Mouse (Mus musculus) heart, adult 2 months (tissue): ENCODE results near the gene Slc37a2. TPM values are rescaled to one million over a fixed set of nuclear protein-coding genes. Genes with fewer than 3 reads are reported as not detected.

ENCODE experiments used
- DNase-seq, 2 experiments: peaks; one replicate each; pipeline ENCODE4 v3.0.0; 2021
- H3K27ac ChIP-seq: fragments of 200-600 bp; 2 replicates; pipeline ENCODE4 v1.8.1; 2022
- H3K27me3 ChIP-seq: fragments of 200-500 bp; 2 replicates; pipeline ENCODE4 v1.6.1; 2012; ENCODE audit warnings: mild to moderate bottlenecking, low read length, inconsistent platforms, mixed read lengths; ENCODE audit not compliant: control insufficient read depth, insufficient read depth
- H3K36me3 ChIP-seq: fragments of 200-500 bp; 2 replicates; pipeline ENCODE4 v1.6.1; 2012; ENCODE audit warnings: low read length, inconsistent platforms; ENCODE audit not compliant: control insufficient read depth, insufficient read depth
- H3K4me1 ChIP-seq: fragments of 200-500 bp; 2 replicates; pipeline ENCODE4 v1.6.1; 2011; ENCODE audit warnings: low read length; ENCODE audit not compliant: control insufficient read depth, insufficient read depth
- H3K4me3 ChIP-seq: fragments of 200-600 bp; 2 replicates; pipeline ENCODE4 v1.8.1; 2022
- H3K79me2 ChIP-seq: fragments of 200-500 bp; replicated peaks from 2 replicates; pipeline ENCODE4 v1.6.1; 2012; ENCODE audit warnings: mild to moderate bottlenecking, inconsistent platforms, low read length, moderate library complexity, mixed read lengths; ENCODE audit not compliant: control insufficient read depth, insufficient read depth
- H3K9ac ChIP-seq: fragments of 200-500 bp; 2 replicates; pipeline ENCODE4 v1.6.1; 2012; ENCODE audit warnings: low read depth, mild to moderate bottlenecking, control low read depth, inconsistent platforms, low read length, mixed read lengths
- CTCF ChIP-seq: fragments of 200-600 bp; IDR thresholded peaks from 2 replicates; pipeline ENCODE4 v1.8.1; 2022; ENCODE audit warnings: antibody characterized with exemption, mild to moderate bottlenecking, moderate library complexity
- EP300 ChIP-seq: fragments of 200-500 bp; IDR thresholded peaks from 2 replicates; pipeline ENCODE4 v1.6.1; 2011; ENCODE audit warnings: low read depth, low read length, control low read depth; ENCODE audit not compliant: insufficient read depth
- POLR2A ChIP-seq: fragments of 200-500 bp; IDR thresholded peaks from 2 replicates; pipeline ENCODE4 v1.6.1; 2011; ENCODE audit warnings: mild to moderate bottlenecking, low read depth, low read length, control low read depth; ENCODE audit not compliant: insufficient read depth
- WGBS: fragments of 180-500 bp; shearing (Covaris S2); methylation state at CpG from one replicate; pipeline ENCODE4 v1.1.7; 2018; 5-methylcytosine and 5-hydroxymethylcytosine counted together
- intact Hi-C: fragments of 180-260 bp; cut with DNase I; formaldehyde crosslinking; loops from one replicate; pipeline ENCODE4 v1.15.1; 2025
- polyA plus RNA-seq: library from polyadenylated mRNA; depleted of rRNA; stranded (reverse); fragments of >200 nt; gene quantifications from 2 replicates; pipeline ENCODE4 v1.2.3, GENCODE M21; 2012
- total RNA-seq, 2 experiments: library from RNA; stranded (reverse); gene quantifications; 2 replicates each; pipeline ENCODE4 v1.2.3; 2021

The Slc37a2 gene
- total and polyA plus RNA-seq, 3 experiments = 2.9 to 4.1 (median 4.1) TPM

DNA sequence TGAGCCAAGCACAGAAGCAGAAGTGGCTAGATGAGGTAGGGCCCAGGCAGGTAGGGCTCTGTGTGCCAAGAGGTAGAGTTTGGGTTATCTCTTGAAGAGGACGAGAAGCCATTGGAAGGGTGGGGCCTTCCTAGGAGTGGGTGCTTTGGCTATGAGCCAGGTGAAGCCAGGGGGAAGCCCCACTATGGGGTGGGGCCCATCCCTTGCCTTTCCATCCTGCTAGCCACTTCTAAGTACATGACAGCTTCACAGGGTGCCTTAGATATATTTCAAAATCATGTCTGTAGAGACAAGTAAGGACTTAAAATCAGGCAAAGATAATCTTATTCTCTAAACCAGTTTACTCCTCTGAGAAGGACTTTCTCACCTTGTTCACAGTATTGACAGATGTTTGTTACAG lies 10.9 kb downstream of the Slc37a2 start:
- 50% methylated on average over 1 of the region's 1 CpGs for WGBS
- H3K4me3 ChIP-seq = no peak overlapping the region
- no peak for DNase-seq
- no peak overlapping the region for H3K27ac ChIP-seq
- H3K79me2 ChIP-seq = no peaks in the 10 kb centered on the region
- intact Hi-C loops = no loop called here
- H3K9ac ChIP-seq = no peak overlapping the region
- TF ChIP-seq EP300 (no peak), POLR2A (no peak), CTCF (no peak)
- H3K27me3 ChIP-seq = no peaks in the 10 kb centered on the region
- H3K4me1 ChIP-seq = no peaks in the 10 kb centered on the region
- H3K36me3 ChIP-seq = no peaks in the 10 kb centered on the region

- no peak overlapping the region for H3K9ac ChIP-seq
- intact Hi-C loops = no loop called here
- H3K36me3 ChIP-seq = no peaks in the 10 kb centered on the region
- no peak for TF ChIP-seq EP300
- no peak for TF ChIP-seq CTCF
- no peak for TF ChIP-seq POLR2A
- no peak overlapping the region for H3K4me3 ChIP-seq
- no peaks in the 10 kb centered on the region for H3K79me2 ChIP-seq
- no peaks in the 10 kb centered on the region for H3K27me3 ChIP-seq
- H3K4me1 ChIP-seq = no peaks in the 10 kb centered on the region
- WGBS = 86% methylated on average over 3 of the region's 3 CpGs
- H3K27ac ChIP-seq = no peak overlapping the region
- no peak for DNase-seq
Measured at GRCm38 (mm10) chr9:37242764-37243163, 12.8 kb downstream of the Slc37a2 start.

DNA sequence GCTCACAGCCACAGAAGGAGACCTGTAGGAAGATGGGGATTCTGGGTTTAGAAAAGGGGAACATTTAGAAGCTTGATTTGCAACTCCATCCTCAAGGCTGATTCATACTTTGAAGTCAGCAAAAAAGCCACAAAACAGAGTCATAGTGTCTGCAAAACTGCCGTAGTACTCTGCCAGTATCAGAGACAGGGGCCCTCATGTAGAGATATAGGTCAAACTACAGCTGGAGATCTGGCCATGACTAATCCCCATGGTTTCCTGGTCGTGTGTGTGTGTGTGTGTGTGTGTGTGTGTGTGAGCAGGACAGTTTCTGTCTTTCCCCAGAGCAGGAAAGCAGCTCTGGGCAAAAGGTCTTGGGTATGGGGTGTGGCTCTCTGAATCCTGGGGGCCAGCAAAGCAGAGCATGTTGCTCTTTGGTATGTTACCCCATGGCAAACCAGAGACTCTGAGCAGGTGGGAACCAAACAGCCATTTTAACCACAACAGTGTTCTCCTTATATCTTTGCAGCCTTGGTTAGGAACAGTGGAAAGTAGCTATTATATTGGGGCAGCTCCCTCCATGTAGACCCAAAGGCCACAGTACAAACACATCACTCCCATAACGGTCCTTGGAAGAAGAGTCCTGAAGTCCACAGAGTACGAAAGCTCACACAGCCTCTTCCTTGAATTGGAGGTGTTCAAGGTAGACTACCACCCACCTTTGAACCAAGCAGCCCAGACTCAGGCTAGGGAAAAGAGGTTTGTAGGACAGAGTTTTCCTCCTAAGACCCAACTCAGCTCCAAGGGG lies 19.4 kb downstream of the Slc37a2 start:
- no peak for DNase-seq
- Histone ChIP-seq H3K4me1 (no peaks in the 10 kb centered on the region), H3K79me2 (no peaks in the 10 kb centered on the region), H3K9ac (no peak overlapping the region), H3K27ac (no peak overlapping the region), H3K4me3 (no peak overlapping the region), H3K36me3 (no peaks in the 10 kb centered on the region), H3K27me3 (no peaks in the 10 kb centered on the region)
- TF ChIP-seq CTCF (no peak), EP300 (no peak), POLR2A (no peak)
- intact Hi-C loops = no loop called here
- 60% methylated on average over 4 of the region's 4 CpGs for WGBS

GRCm38 (mm10) chr9:37232201-37233195 lies 23.0 kb downstream of the Slc37a2 start:
- DNase-seq = no peak
- WGBS = 69% methylated on average over 22 of the region's 22 CpGs
- Histone ChIP-seq H3K4me1 (peaks cover 1% of the 10 kb centered on the region; the same call in 1 of the 2 replicates), H3K27me3 (no peaks in the 10 kb centered on the region), H3K9ac (no peak overlapping the region), H3K4me3 (no peak overlapping the region), H3K36me3 (no peaks in the 10 kb centered on the region), H3K79me2 (no peaks in the 10 kb centered on the region), H3K27ac (no peak overlapping the region)
- TF ChIP-seq CTCF (no peak), POLR2A (no peak), EP300 (no peak)
- intact Hi-C loops = no loop called here

DNA sequence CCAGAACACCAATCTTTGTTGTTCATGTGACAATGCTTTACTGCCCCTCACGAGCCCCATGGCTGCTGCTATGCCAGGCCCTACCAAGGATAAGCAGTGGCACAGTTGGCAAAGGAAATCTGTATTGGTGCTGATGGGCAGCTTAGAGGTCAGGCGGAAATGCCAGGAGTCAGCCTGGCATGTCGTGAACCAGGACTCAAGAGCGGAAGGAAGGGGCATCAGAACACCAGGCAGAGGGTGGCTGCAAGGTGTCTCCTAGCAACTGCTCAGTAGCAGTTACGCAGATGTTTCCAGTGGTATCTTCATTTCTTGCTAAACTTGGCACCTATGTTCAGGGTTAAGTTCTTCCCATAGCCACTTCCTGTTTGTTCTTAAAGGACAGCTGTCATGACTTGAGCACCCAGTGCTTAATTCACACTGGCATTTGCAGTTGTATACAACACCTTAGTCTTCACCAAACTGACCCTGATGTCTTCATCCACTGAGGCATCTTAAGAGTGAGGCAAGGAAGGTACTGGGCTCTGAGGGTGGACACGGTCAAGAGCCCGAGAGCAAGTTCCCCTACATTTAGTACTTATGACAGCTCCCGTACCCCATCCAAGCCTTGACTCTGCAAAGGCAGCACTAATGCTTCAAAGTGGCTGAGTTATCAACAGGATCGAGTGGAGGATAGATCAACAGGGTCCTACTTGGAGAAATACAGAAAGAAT lies 24.9 kb downstream of the Slc37a2 start:
- intact Hi-C loops = loop anchor here (1.0 to 2.0 kb wide), 3 partner anchors 53 to 336 kb away; no protein-coding TSS in a partner anchor
- no peaks in the 10 kb centered on the region for H3K27me3 ChIP-seq
- no peak for TF ChIP-seq EP300
- no peak for TF ChIP-seq POLR2A
- no peak for TF ChIP-seq CTCF
- H3K4me1 ChIP-seq = peaks cover 1% of the 10 kb centered on the region; the same call in 1 of the 2 replicates
- no peak overlapping the region for H3K27ac ChIP-seq
- no peaks in the 10 kb centered on the region for H3K79me2 ChIP-seq
- no peak overlapping the region for H3K4me3 ChIP-seq
- no peak for DNase-seq
- no peaks in the 10 kb centered on the region for H3K36me3 ChIP-seq
- no peak overlapping the region for H3K9ac ChIP-seq
- WGBS = 87% methylated on average over 9 of the region's 9 CpGs
